Mouse (Mus musculus): ENCODE measurements around the gene Tap1. TPM values are rescaled to one million over a fixed set of nuclear protein-coding genes. Genes with fewer than 3 reads are reported as not detected.

Tap1 gene
- polyA plus RNA-seq, 1 experiment from 2014 or later: 4.7 TPM

DNA sequence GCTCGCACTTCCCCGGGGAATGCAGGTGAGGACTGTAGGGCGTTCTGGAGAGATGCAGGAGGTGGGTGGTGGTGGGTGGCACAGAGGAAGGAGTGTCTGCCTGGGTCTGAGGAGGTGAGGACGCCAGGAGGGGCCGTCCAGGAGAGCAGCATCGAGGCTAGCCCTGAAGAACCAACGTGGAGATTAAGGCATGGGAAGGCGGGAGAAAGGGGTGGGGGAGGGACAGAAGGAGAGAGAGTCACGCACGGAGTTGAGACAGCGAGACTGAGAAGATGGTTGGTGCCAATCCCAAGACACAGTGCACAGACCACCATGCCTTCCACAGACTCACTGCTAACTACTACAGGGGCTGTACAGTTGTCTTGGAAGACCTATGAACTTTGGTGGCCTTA, 11.2 kb downstream of the Tap1 start:
- H3K4me1 ChIP-seq: peaks cover 9% of the 10 kb centered on the region
- no peak overlapping the region for H3K9ac ChIP-seq
- H3K27me3 ChIP-seq: peaks cover 84% of the 10 kb centered on the region
- no peak overlapping the region for H3K27ac ChIP-seq
- WGBS: 4% methylated on average over 11 of the region's 11 CpGs
- peak overlapping the region; percentile 58 for H3K4me2 ChIP-seq (replicated peaks)
- H3K9me3 ChIP-seq: no peaks in the 10 kb centered on the region
- H3K36me3 ChIP-seq: no peaks in the 10 kb centered on the region
- ATAC-seq (ENCODE audit: insufficient number of reproducible peaks, insufficient read depth, low FRiP score, low TSS enrichment): no peak
- peak overlapping the region; percentile 32 for H3K4me3 ChIP-seq

DNA sequence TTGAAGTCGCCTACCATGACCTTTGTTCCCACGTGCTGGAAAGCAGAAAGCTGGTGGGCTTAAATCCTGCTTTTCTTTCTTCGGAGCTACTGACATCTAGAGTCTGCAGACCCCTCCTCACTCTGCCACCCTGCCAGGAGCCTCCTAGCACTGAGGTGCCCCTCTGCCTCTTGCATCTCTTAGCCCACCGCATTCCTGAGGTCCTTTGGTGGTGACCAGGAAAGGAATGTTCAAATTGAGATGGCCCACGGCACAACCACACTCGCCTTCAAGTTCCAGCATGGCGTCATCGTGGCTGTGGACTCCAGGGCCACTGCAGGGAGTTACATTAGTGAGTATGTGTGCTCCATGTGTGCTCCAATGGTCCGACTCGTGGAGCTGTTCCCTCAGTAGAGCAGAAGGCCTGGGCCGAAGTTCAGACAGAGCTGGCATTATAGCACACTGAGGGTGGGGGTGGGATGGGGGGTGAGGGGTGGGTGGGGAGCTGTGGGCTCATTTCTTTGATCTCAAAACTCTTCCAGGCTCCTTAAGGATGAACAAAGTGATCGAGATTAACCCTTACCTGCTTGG, 11.8 kb downstream of the Tap1 start:
- Histone ChIP-seq H3K27me3 (peaks cover 83% of the 10 kb centered on the region), H3K4me2 (replicated peaks) (no peak overlapping the region), H3K9me3 (no peaks in the 10 kb centered on the region), H3K9ac (no peak overlapping the region), H3K27ac (no peak overlapping the region), H3K4me3 (no peak overlapping the region), H3K4me1 (peaks cover 9% of the 10 kb centered on the region), H3K36me3 (no peaks in the 10 kb centered on the region)
- 58% methylated on average over 12 of the region's 12 CpGs for WGBS
- no peak for ATAC-seq (ENCODE audit: insufficient number of reproducible peaks, insufficient read depth, low FRiP score, low TSS enrichment)

DNA sequence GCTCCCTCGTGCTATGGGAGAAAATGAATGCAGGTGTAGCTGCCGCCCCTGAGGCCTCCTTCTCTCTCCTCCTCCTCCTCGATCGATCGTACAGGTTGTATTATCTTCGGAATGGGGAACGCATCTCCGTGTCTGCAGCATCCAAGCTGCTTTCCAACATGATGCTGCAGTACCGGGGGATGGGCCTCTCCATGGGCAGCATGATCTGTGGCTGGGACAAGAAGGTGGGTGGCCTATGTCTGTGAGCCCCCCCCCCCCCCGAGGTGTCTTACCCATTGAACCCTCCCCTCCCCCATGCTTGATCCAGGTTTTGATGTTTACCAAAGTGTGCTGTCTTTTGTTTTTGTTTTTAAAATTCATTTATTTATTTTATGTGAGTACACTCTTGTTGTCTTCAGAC, 12.7 kb downstream of the Tap1 start:
- no peak for ATAC-seq (ENCODE audit: insufficient number of reproducible peaks, insufficient read depth, low FRiP score, low TSS enrichment)
- no peaks in the 10 kb centered on the region for H3K9me3 ChIP-seq
- no peak overlapping the region for H3K27ac ChIP-seq
- no peak overlapping the region for H3K4me2 ChIP-seq (replicated peaks)
- no peak overlapping the region for H3K4me3 ChIP-seq
- 86% methylated on average over 10 of the region's 10 CpGs for WGBS
- H3K27me3 ChIP-seq: peaks cover 82% of the 10 kb centered on the region
- H3K4me1 ChIP-seq: peaks cover 12% of the 10 kb centered on the region
- no peak overlapping the region for H3K9ac ChIP-seq
- H3K36me3 ChIP-seq: no peaks in the 10 kb centered on the region

DNA sequence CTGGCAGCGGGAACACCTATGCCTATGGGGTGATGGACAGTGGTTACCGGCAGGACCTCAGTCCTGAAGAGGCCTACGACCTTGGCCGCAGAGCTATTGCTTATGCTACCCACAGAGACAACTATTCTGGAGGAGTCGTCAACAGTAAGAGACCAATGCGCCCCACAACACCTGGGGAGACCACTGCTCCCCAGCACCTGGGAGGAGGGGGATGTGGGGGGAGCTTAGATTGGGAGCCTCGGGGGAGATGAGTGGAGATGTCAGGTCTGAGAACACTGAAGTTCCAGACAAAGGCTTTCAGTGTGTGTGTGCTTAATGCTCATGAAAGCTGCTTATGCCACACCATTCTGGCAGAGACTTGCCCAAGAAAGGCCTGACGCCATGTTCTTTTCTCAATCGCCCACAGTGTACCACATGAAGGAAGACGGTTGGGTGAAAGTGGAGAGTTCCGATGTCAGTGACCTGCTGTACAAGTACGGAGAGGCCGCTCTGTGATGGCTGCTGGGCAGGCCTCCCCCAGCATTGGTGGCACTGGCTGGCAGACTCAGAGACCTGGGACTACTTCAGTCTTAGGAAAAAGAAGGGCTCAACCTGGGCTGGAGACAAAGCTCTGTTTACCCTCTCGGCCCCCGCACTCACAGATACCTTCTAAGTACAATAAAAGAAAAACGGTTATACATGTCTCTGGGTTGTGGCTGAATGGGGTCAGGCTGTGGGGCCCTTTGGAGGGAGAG, 13.6 kb downstream of the Tap1 start:
- Histone ChIP-seq H3K9ac (no peak overlapping the region), H3K9me3 (no peaks in the 10 kb centered on the region), H3K36me3 (no peaks in the 10 kb centered on the region), H3K27me3 (peaks cover 82% of the 10 kb centered on the region), H3K4me1 (peaks cover 15% of the 10 kb centered on the region), H3K27ac (no peak overlapping the region), H3K4me3 (no peak overlapping the region), H3K4me2 (replicated peaks) (no peak overlapping the region)
- WGBS: 84% methylated on average over 16 of the region's 16 CpGs
- no peak for ATAC-seq (ENCODE audit: insufficient number of reproducible peaks, insufficient read depth, low FRiP score, low TSS enrichment)

DNA sequence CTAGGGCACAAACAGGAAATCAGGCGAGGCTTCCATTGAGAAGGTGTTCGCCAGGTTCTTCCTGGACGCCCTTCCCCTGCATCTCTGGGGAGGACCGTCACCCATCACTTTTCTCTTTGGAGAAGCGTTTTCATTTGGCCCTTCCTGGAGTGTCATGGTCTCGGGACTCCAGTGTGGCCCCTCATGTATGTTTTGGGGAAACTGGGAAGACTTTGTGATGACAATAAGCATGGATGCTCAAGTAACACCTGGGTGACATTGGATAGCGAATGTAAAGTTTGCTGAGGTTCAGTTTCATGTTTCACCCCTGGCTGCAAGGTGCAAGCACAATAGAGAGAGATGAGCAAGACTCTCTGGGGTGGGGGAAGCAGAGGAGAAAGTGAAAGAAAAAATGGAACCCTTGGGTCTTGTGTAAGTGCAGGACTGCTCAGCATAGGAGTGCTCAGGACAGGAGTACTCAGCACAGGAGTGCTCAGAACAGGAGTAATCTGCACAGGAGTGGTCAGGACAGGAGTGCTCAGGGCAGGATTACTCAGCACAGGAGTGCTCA, 14.2 kb downstream of the Tap1 start:
- no peaks in the 10 kb centered on the region for H3K9me3 ChIP-seq
- peaks cover 15% of the 10 kb centered on the region for H3K4me1 ChIP-seq
- WGBS: 66% methylated on average over 7 of the region's 7 CpGs
- no peaks in the 10 kb centered on the region for H3K36me3 ChIP-seq
- no peak overlapping the region for H3K4me3 ChIP-seq
- no peak overlapping the region for H3K9ac ChIP-seq
- H3K27me3 ChIP-seq: peaks cover 82% of the 10 kb centered on the region
- H3K4me2 ChIP-seq (replicated peaks): no peak overlapping the region
- no peak for ATAC-seq (ENCODE audit: insufficient number of reproducible peaks, insufficient read depth, low FRiP score, low TSS enrichment)
- H3K27ac ChIP-seq: no peak overlapping the region

DNA sequence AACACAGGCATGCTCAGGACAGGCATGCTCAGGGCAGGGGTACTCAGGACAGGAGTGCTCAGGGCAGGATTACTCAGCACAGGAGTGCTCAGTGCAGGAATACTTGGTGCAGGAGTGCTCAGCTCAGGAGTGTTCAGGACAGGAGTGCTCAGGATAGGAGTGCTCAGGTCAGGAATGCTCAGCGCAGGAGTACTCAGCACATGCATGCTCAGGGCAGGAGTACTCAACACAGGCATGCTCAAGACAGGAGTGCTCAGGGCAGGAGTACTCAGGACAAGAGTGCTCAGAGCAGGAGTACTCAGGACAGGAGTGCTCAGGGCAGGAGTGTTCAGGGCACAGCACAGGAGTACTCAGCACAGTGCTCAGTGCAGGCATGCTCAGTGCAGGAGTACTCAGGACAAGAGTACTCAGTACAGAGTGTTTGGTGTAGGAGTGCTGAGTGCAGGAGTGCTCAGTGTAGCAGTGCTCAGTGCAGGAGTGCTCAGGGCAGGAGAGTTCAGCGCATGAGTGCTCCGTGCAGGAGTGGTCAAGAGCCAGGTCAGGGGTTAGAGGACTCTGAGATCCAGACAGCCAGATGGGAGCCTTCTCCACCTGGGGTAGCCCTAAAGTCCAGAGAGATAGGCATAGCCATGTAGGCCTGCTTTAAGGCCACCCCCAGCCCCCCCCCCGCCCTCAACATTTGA, 15.5 kb downstream of the Tap1 start:
- WGBS: 81% methylated on average over 4 of the region's 4 CpGs
- Histone ChIP-seq H3K9me3 (no peaks in the 10 kb centered on the region), H3K27ac (no peak overlapping the region), H3K4me1 (peaks cover 12% of the 10 kb centered on the region), H3K27me3 (peaks cover 78% of the 10 kb centered on the region), H3K9ac (no peak overlapping the region), H3K36me3 (no peaks in the 10 kb centered on the region), H3K4me3 (no peak overlapping the region), H3K4me2 (replicated peaks) (no peak overlapping the region)
- ATAC-seq (ENCODE audit: insufficient number of reproducible peaks, insufficient read depth, low FRiP score, low TSS enrichment): peak; percentile 76; the same call in 1 of the 2 replicates

DNA sequence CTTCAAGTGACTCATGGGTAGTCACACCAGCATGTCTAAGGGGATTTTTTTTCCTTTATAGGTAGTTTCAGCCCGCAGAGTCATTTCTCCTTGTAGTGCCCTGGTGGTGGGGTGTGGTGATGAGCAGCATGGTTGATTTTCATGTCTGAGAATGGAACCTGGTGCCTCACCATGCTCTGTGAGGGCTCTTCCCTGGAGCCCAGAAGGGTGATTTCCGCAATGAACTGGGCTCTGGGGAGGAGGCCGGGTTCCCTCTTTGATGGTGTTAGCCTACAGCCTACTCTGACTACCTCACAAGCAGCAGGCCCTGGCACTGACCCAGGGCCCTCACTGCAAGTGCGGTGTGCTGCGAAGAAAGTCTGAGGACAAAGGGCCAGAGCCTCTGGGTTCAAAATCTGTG, 16.1 kb downstream of the Tap1 start, which contains the start of gene Tap2:
TSS of gene Tap2 (plus strand) at position 84 of the 400 bp plus-strand sequence.
- ATAC-seq (ENCODE audit: insufficient number of reproducible peaks, insufficient read depth, low FRiP score, low TSS enrichment): no peak
- no peak within 1 kb of the TSS for H3K27ac ChIP-seq
- 51% methylated on average over 5 of the region's 5 CpGs for WGBS

DNA sequence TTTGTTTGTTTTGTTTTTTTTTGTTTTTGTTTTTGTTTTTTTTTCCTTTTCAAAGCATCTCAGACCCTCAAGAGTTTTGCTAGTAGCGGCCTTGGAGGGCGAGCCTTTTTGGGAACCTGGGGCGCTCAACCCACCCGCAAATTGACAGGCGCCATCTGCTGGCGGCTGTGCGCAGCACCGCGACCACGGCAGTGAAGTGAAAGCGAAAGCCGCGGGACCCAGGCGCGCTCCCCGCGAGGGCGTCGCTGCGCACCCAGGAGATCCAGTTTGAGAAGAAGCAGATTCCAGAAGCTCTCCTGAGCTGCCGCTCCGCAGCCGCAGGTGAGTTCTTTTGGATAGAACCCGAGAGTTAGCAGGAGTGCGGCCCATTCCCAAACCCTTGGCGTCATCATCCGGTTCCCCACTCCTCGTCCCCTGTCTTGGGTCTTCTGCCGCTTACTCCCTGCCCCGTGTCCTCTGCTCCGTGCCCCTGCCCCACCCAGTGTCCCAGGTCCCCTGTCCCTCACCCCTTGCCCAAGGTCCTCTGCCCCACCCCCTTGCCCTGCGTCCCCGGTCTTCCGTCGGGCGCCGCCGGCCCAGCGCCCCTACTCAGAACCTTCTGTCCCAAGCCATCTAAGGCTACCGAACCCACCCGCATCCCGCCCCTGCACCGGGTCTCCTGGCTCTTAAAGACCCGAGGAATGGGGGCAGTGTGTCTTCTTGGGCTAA, 17.1 kb downstream of the Tap1 start:
- ATAC-seq (ENCODE audit: insufficient number of reproducible peaks, insufficient read depth, low FRiP score, low TSS enrichment): no peak
- WGBS: under 1% methylated on average over 44 of the region's 44 CpGs
- H3K27me3 ChIP-seq: peaks cover 73% of the 10 kb centered on the region
- H3K4me2 ChIP-seq (replicated peaks): peak overlapping the region; percentile 83
- peak overlapping the region; percentile 57 for H3K9ac ChIP-seq
- peak overlapping the region; percentile 62 for H3K4me3 ChIP-seq
- no peak overlapping the region for H3K27ac ChIP-seq
- H3K36me3 ChIP-seq: no peaks in the 10 kb centered on the region
- 0 out of 2 replicates have a peak, but pooled peaks cover 6% of the 10 kb centered on the region for H3K4me1 ChIP-seq
- H3K9me3 ChIP-seq: no peaks in the 10 kb centered on the region

More for the DNA sequence above, 16.1 kb downstream of the Tap1 start, which contains the start of gene Tap2:
- Histone ChIP-seq H3K9me3 (no peaks in the 10 kb centered on the region), H3K27me3 (peaks cover 76% of the 10 kb centered on the region), H3K36me3 (no peaks in the 10 kb centered on the region), H3K4me1 (peaks cover 6% of the 10 kb centered on the region; the same call in 1 of the 2 replicates), H3K4me3 (peak within 1 kb of the TSS; percentile 62), H3K4me2 (replicated peaks) (peak within 1 kb of the TSS; percentile 83), H3K9ac (peak within 1 kb of the TSS; percentile 57; the same call in 1 of the 2 replicates)

DNA sequence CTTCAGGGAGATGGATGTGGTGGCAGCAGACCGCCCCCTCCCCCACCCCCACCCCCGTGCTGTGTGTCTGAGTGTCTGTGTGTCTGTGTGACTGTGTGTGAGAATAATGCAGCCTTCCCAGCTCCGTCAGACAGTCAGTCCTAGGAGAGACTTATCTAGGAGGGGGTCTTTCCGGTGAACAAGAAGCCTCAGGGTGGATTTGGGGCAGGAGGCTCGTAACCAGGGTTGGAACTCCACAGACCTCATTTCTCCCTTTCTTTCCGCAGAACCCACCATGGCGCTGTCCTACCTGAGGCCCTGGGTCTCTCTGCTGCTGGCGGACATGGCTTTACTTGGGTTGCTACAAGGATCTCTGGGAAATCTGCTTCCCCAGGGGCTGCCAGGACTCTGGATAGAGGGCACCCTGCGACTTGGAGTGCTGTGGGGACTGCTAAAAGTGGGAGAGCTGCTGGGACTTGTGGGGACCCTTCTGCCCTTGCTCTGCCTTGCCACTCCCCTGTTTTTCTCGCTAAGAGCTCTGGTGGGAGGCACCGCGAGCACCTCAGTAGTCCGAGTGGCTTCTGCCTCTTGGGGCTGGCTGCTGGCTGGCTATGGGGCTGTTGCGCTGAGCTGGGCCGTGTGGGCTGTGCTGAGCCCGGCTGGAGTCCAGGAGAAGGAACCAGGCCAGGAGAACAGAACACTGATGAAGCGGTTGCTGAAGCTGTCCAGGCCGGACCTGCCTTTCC, 17.8 kb downstream of the Tap1 start:
- Histone ChIP-seq H3K36me3 (no peaks in the 10 kb centered on the region), H3K9ac (peak overlapping the region; percentile 57), H3K4me3 (peak overlapping the region; percentile 62), H3K4me1 (0 out of 2 replicates have a peak, but pooled peaks cover 6% of the 10 kb centered on the region), H3K4me2 (replicated peaks) (peak overlapping the region; percentile 83), H3K27ac (no peak overlapping the region), H3K9me3 (no peaks in the 10 kb centered on the region), H3K27me3 (peaks cover 71% of the 10 kb centered on the region)
- no peak for ATAC-seq (ENCODE audit: insufficient number of reproducible peaks, insufficient read depth, low FRiP score, low TSS enrichment)
- WGBS: 12% methylated on average over 18 of the region's 18 CpGs

DNA sequence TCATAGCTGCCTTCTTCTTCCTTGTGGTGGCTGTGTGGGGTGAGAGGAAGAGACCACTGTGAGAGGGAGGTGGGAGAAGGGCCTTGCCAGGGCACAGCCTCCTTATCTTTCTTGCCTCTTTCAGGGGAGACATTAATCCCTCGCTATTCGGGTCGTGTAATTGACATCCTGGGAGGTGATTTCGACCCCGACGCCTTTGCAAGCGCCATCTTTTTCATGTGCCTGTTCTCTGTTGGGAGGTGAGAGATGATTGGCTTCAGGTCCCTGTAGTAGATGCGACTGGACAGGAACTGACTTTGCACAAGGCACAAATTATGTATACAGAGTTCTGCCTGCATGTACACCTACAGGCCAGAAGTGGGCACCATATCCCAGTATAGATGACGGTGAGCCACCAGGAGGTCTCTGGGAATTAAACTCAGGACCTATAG, 18.4 kb downstream of the Tap1 start:
- Histone ChIP-seq H3K27ac (no peak overlapping the region), H3K4me2 (replicated peaks) (no peak overlapping the region), H3K4me1 (0 out of 2 replicates have a peak, but pooled peaks cover 6% of the 10 kb centered on the region), H3K9ac (no peak overlapping the region), H3K36me3 (no peaks in the 10 kb centered on the region), H3K4me3 (peak overlapping the region; percentile 62), H3K27me3 (peaks cover 71% of the 10 kb centered on the region), H3K9me3 (no peaks in the 10 kb centered on the region)
- no peak for ATAC-seq (ENCODE audit: insufficient number of reproducible peaks, insufficient read depth, low FRiP score, low TSS enrichment)
- WGBS: 15% methylated on average over 9 of the region's 9 CpGs

Data from embryonic facial prominence, embryonic 12.5 days (tissue).